19 mouse cellular contexts compared by ENCODE assay signal in the genomic region with DNA sequence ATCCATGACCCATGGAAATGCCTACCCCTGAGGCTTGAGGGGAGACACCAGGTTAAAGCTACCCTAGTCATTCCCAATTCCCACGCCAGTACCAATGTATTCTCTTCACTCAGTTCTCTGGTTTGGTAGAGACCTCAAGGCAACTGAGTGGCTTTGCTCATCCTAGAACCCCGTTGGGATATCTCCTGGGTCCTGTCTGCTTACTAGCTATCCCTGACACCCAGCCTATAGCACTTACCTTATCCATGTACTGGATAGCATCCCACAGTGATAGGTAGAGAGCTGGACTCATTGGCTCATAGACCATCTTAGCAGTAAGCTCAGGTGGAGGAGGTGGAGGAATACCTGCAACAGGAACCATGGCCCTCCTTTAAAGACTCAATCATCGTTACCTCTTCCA. TPM values are rescaled to one million over a fixed set of nuclear protein-coding genes. Genes with fewer than 3 reads are reported as not detected.
"Had no signal": no experiment of that assay in that cellular context is flagged by ENCODE, and none has a peak within 500 bp of the region (broad histone marks: within the 10 kb centered on the region; RNA-seq: fewer than 3 reads in every experiment).

No protein-coding gene starts in this region.

- H3K27me3 ChIP-seq: neural tube, embryonic 13.5 days; neural tube, embryonic 15.5 days; stomach, embryonic 15.5 days had no signal

- DNase-seq: retina, postnatal 1 day; right cerebral cortex, adult 18-20 months; right cerebral cortex, postnatal 14 days; right cerebral cortex, postnatal 25 days; right cerebral cortex, postnatal 4 days; spleen, adult 18-20 months; thymus, adult 18-20 months; thymus, adult 2 months; thymus, postnatal 14 days; thymus, postnatal 25 days; thymus, postnatal 36 days; thymus, postnatal 4 days had no signal

- H3K4me3 ChIP-seq: neural tube, embryonic 13.5 days; neural tube, embryonic 15.5 days; stomach, embryonic 15.5 days had no signal

- H3K4me2 ChIP-seq: neural tube, embryonic 13.5 days; neural tube, embryonic 15.5 days; stomach, embryonic 15.5 days had no signal

- H3K36me3 ChIP-seq: stomach, embryonic 15.5 days had no signal

- H3K9ac ChIP-seq: neural tube, embryonic 13.5 days; neural tube, embryonic 15.5 days; stomach, embryonic 15.5 days had no signal

- H3K4me1 ChIP-seq: neural tube, embryonic 13.5 days; neural tube, embryonic 15.5 days; stomach, embryonic 15.5 days had no signal

- H3K27ac ChIP-seq: neural tube, embryonic 13.5 days; neural tube, embryonic 15.5 days; stomach, embryonic 15.5 days; stomach, postnatal 0 days had no signal

- H3K9me3 ChIP-seq: neural tube, embryonic 13.5 days; neural tube, embryonic 15.5 days; stomach, embryonic 15.5 days had no signal

RNA-seq across cellular contexts. Expression of a gene that starts 34.7 kb away (rescaled TPM):
- total RNA-seq: neutrophil, adult 5-6 weeks had no signal
- polyA plus RNA-seq: small intestine, adult 2 months; thymus, postnatal 0 days had no signal

RNA-seq across cellular contexts. Expression of a gene that starts 38.1 kb away (rescaled TPM):
- total RNA-seq: neutrophil, adult 5-6 weeks had no signal
